Mouse (Mus musculus) erythroblast, embryonic 14.5 days (primary cell): ENCODE measurements at regions not wholly inside any gene's neighbourhood (a gene's known extent, or its start where the extent isn't known, plus 50 kb on each side); places are given as distances from the start of the nearest gene placed in this dataset.

Experiments
- GATA1 ChIP-seq: IDR thresholded peaks from 2 replicates; pipeline ENCODE4 v1.6.1; 2012; ENCODE audit warnings: low read length, inconsistent platforms, mixed read lengths
- TAL1 ChIP-seq: IDR thresholded peaks from 3 replicates; pipeline ENCODE4 v1.6.1; 2012; ENCODE audit warnings: low read length, inconsistent platforms, mixed read lengths

- TF ChIP-seq GATA1: no peak
- no peak for TF ChIP-seq TAL1
Measured at GRCm38 (mm10) chr3:148630865-148631264, 359.5 kb downstream of the Adgrl2 start.
